Mouse (Mus musculus) kidney, adult 8-10 months (tissue): ENCODE data around the gene Gckr.

Experiments used
- DNase-seq, 2 experiments: peaks; one replicate each; pipeline ENCODE4 v3.0.0; 2022

Gene Gckr

DNA sequence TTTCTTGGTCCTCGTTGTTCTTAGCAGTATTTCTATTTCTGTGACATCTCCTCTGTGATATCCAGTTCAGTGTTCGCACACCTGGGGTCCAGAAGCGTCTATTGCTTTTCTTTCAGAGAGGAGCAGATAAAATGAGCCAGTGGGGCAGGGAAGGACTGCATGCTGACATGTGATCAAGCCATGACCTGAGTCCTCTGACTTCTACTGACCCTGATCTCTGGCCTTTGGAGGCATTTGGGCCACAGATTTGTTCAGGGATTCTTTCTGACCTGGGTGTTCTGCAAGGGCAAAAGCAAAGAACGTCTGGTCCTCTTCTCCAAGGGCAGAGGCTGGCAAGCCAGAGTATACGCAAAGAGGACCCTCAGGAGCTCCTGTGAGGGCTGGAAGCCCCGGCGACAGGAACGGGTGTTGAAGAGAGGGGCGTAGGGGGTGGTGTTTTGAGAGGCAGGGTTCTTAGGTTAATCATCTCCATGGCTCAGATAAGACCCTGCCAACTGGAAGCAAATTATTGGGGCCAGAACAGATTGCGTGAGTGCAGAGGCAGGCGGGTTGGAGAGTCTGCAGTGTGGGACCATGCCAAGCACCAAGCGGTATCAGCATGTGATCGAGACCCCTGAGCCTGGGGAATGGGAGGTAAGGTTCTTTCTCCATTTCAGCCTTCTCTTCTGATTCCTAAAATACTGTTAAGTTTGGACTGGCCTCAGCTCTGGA is at the start of gene Gckr:
Gckr (plus strand) TSS at position 397 of the 711 bp plus-strand sequence.
- no peak for DNase-seq

DNA sequence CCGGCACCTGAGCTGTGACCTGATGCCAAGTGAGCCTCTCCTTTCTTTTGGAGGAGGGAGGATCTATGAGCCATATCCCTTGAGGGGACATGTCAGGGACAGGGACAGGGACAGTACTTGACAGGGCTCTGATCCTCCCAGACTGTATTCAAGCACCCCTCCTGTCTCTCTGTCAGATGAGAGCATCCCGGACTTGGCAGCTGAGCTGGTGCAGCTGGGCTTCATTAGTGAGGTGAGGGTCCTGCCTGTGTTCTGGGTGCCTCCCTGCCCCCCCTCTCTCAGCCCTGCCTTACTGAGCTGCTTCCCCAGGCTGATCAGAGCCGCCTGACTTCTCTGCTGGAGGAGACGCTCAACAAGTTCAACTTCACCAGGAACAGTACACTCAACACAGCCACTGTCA is 46.5 kb upstream of the Gckr start:
- DNase-seq: no peak

DNA sequence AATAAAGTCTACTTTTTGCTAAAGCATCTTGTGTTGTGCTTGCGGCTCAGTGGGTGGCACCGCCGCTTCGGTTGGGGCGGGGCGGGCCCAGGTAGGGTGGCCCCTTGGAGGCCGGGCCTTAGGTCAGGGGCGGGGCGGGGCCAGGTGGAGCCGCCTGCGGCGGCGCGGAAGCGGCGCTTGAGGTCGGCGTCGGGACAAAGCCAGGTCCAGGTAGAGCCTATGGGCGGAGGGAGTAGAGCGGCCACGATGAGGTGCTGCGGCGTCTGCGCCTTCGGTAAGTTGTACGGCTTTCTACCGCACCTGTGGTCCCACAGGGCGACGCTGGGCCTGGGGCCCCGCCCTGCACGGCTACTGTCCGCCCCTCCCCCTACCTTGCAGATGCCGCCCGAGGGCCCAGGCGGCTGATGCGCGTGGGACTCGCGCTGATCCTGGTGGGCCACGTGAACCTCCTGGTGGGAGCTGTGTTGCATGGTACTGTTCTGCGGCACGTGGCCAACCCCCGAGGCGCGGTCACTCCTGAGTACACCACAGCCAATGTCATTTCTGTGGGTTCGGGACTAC is 45.6 kb upstream of the Gckr start, which contains the start of gene Krtcap3:
Krtcap3 (plus strand) TSS at position 151 of the 561 bp plus-strand sequence.
- DNase-seq: peak; percentile 64 to 70

DNA sequence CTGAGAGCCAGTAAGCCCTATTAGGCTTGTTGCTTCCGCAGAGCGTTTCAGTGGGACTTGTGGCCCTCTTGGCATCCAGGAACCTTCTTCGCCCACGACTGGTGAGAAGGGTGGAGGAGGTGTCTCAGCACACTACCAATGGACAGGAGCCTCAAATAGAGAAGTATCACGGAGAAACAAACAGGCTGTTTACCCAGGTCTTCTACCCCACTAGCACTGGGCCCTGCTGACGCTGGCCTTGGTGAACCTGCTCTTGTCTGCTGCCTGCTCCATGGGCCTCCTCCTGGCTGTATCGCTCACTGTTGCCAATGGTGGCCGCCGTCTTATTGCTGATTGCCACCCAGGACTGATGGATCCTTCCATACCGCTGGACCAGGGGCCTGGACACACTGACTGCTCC is 45.1 kb upstream of the Gckr start:
- DNase-seq: no peak

DNA sequence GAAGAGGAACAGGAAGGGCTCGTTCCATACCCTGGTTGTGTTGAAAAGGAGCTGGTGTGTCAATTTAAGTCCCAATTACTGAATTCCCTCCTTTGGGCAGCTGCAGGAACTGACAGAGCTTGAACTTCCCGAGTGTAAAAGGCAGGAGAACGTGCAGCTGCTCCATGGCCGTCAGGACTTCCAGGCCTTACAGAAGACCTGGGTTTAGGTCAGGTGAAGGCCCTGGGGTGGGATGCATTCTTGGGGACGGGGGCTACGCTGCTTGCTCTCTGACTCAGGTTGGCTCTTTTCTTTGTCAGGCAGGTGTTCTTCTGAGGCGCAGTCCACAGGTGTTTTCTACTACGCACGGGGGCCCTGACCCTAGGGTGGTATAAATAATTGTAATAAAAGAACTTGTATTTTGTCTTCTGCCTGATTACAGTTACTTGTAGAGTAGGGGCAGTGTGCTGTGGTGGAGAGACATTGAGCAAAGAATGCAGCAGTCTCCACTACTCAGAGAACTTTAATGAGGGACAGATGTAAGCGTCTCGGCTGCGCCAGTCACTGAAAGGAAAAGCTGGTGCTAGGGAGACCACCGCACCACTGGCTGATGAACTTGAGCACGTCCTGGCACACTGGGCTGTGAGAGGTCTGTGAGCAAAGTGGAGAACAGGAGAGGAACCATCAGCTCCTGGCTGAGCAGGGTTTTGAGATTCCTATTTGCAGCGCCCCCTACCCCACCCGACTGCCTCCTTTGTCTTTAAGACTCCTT is 44.3 kb upstream of the Gckr start:
- DNase-seq: no peak

DNA sequence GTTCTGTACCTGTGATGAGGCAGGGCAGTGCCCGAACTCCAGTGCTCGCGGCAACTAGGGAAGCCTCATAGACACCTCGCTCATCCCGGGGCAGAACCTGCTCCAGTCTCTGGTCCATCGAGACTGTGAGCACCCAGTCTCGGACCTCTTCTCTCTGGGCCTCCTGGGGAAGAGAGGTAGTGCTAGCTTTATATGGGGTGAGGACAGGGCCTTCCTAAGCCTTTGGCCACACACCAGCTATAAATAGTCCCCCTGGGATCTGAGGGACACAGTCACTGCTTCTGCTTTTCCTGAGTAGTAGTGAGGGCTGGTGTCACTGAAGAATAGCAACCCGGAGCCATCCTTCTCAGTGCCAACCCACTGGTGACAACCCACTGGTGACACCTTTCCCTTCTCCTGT is 43.4 kb upstream of the Gckr start:
- DNase-seq: no peak

DNA sequence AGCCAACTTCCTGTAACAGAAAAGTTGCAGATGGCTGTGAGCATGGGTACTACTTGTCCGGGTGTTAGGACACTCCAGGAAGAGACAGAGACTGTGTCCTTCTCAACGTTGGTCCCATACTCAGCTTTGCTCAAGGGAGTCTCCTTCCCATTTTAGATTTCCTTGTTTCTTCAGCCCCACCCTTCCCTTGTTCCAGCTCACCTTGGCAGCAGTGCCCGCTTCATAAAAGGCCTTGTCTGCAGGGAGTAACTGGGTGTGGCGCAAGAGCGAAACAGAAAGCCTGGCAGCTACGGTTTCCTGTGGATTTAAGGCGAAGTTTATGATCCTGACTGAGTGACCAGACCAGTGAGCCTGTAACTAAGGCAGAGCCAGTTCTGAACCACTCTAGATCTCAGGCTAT is 42.8 kb upstream of the Gckr start:
- DNase-seq: peak; percentile 29 to 32

DNA sequence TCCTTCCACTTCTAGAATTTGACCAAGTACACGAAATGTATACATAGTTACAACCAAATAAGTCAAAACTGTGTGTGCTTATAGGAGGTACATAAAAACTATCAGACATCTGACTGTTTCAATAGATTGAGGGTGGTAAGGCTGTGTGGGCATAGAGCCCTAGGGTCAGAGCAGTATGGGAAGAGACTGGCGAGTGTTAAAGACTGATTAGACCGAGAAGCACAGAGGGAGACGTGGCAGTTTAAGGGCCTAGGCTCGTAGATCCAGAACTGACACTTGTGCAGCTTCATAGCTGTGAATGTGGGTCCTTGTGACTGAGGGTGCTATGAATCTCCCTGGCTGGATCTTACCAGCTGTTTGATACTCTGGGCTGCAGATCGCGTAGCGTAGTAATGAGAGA is 42.3 kb upstream of the Gckr start:
- DNase-seq: no peak

DNA sequence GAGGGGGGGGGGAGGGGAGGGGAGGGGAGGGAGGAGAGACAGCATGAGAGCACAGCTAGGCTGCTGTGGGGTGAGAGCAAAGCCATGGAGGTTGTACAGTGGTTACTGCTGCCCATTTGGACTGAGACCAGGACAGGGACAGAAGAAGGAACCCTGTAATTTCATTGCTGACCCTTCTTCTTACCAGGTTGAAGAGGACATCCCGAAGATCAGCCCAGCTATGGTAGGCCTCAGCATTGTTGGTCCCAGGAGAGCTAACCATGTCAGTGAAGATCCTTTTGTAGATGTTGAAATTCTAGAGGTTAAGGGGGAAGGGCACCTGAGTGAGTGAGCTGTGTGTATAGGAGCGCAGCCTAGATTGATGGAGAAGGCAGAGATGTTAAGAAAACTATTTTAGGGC is 41.9 kb upstream of the Gckr start:
- DNase-seq: no peak

DNA sequence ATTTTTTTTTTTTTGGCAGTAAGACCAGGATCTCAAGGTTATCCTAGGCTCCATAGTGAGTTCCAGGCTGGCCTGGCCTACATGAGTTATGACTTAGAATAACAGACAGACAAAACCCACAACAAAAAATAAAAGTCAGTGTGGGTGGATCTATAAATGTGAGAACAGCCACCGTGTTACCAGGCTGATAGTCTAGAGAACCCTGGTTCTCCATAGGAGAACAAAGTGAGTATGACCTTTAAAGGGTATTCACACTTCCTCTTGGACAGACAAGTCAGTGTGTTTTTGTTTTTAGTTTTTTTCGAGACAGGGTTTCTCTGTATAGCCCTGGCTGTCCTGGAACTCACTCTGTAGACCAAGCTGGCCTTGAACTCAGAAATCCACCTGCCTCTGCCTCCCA is 41.3 kb upstream of the Gckr start:
- DNase-seq: no peak

DNA sequence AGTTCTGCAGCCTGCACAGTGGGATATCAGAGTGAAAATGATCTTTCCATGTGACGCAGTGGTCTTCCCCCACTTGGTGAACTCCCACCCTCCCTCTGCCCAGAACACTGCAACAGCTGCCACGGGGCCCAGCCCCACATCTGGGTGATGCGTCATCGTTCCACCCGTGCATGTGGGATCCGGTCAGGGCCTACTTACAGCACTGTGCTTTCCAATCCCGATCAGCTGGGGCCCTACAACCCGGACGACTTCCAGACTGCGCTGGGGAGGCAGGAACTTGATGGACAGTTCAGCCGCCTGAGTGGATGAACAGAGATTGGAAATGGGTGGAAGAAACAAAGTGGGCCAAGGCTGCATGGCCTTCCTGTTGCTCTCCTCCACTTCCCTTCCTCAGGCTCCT is 39.6 kb upstream of the Gckr start:
- no peak for DNase-seq

DNA sequence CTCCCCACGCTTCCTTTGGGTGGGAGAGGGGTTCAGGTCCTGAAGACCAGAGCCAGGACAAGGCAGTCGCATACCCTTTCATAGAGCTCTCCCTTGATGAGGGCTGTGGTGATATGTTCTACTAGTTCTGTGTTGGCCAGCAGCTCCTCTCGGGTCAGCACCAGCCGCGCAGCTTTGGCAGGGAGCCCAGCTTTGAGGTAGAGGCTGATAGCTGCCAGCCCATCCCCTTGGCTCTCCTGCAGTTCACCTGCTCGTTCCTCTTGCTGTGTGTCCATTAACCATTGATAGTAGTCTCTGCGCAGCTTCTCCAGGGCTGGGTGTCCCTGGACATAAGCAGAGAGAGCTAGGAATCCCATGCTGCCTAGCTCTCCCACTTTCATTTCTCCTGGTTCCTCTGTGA is 31.1 kb upstream of the Gckr start:
- DNase-seq: no peak

DNA sequence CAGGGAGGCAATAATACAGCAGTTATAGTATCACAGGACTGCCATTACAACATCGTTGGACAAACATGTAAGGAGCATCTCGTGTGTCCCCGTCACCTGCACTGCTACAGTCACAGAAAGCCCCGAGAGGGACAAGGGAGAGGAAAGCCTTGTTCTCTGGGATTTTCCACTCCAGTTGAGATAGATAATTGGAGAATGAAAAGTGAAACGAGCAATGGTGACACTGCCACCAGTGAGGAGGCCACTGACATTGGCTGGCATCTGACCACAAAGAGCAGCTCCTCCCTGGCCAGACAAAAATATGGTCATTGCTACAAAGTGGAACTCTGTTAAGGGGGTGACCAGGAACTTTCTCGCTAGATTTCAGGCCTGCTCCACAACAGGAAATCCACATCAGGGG is 29.6 kb upstream of the Gckr start:
- peak in 1 of 2 experiments; percentile 9 for DNase-seq

DNA sequence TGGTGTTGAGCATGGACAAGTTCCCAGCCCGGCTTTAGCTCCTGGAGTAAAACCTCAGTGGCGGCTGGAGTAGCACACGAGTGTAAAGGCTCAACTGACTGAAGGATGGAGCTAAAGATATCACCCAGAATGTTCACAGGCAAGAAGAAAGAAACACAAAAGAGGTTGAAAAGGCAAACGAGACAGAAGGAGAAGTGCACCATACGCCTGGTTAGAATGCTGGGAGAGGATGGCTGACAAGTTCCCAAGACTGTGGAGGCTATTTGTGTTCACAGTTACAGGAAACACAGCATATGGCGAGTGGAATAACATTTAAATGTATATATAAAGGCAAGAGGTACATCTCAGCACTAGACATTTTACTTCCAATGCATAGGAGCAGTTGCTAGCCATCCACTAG is 24.2 kb upstream of the Gckr start:
- DNase-seq: no peak

DNA sequence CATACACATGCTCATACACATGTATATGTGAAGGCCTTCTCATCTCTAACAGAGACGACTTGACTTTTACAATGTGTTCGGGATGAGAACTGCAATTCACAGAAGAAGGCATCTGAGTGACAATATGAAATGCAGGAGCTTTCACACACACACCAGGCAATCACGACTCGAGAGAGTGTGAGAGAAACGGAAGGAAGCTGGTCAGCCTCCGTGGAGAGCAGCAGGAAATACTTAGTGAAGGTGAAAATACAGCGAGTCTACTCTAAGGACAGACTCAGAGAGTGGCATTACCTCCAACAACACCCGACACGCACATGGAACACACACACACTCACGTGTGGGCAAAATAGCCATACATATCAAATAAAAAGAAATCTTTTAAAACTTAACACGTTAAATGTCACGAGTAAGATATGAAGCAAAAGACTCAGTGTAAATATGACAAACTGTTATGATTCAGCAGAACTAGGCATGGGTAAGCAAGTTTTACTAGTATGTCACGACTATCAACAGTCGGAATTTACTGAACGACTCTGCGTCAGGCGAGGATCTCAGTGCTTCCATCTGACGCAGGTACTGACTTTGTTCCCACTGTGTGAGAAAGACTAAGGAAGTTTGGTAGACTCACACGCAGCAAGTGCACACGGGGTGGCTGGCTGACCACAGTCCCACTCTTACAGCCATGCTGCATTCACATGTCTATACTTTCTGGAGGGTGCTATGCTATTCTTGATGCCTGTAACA is 17.8 kb upstream of the Gckr start:
- no peak for DNase-seq

DNA sequence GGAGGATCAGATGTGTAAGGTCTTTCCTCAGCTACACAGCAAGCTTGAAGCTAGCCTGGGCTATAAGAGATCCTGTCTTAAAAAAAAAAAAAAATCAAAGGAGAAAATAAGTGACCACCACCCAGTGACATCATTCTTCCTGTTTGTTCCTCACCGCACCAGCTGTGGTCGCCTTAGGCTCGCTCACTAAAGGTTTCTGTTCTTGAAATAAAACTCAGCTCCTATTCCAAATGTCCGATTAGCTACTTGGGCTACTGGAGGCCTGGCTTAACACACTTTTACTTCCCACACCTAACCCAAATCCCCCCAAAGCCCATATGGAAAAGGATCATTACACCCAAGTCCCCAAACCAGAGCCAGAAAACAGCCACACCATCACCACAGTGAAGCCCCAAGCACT is 9.0 kb upstream of the Gckr start:
- DNase-seq: no peak

DNA sequence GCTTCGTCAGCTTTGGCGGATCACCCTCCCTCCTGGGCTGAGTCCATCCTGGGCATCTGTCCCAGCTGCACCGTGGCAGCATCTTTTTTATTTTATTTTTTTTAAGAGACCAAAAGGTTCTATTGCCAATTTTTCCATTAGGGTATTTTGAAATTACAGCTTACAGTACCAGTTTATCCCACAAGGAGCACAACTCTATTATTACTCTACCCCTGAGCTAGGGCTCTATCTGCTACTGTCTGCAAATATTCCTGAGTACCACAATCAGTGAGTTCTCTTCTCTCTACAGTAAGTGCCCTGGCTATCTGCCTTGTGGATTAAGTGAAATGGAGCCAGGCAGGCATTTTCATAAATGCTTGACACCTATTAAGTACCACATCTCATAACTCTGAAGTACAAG is 8.6 kb upstream of the Gckr start:
- no peak for DNase-seq

DNA sequence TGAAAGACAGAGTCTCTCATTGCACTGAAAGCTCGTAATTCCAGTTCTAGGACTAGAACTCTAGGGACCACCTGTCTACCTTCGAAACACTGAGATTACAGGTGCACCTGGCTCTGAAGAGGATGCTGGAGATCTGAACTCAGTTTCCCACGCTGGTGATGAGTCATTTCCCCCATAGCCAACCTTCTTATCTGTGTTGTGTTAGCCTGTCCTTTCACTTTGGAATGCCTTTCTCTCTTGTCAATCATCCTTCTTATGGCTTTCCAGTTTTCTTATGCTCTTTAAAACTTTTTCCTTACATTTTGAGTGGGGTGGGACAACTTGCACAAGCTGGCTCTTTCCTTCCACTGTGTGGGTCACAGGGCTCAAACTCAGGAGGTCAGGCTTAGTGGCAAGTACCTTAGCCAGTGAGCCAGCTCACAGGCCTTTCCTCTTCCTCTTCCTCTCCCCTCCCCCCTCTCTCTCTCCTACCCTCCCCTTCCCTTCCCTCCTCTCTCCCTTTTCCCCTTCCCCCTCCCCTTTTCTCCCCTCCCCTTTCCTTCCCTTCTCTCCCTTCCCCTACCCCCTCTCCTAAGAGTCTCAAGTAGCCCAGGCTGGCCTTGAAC is 7.5 kb upstream of the Gckr start:
- DNase-seq: no peak

DNA sequence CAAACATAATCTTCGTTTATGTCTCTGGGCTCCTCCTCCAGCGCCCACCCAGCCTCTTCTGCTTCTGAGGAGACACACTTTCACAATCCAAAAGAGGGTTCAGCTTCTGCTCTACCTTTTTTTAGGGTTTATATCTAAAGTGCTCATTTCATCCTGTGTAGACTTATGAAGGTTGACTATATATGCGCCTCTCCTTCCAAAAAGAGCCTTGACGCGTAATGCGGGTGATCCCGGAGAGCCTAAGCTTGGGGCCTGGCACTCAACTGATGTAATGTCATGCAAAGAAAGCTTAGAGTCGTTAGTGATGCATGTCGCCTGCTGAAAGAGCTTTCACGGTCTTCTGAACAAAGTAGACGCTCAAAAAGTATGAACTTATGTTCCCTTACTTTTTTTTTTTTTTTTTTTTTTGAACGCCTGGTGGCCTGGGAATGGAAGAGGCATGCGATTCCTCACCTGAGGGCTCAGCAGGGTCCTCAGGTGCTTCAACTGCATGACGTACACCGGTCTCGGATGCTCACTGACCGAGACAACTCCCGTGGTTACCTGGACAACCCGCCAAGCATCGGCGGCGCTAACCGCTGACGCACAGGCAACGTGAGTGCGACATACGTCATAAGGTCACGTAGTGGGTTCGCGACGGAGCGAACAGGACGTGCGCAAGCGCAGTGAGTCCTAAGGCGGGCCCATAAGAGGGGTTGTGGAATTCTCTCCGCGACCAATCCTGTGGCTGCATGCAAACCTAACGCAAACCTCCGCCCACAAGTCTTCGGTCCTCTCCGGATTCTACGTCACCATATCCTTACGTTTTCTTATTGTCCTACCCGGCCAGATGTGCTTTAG is 6.5 kb upstream of the Gckr start, which contains the start of gene Ift172:
Ift172 (minus strand) TSS at position 596 of the 840 bp plus-strand sequence.
- peak; percentile 97 for DNase-seq

DNA sequence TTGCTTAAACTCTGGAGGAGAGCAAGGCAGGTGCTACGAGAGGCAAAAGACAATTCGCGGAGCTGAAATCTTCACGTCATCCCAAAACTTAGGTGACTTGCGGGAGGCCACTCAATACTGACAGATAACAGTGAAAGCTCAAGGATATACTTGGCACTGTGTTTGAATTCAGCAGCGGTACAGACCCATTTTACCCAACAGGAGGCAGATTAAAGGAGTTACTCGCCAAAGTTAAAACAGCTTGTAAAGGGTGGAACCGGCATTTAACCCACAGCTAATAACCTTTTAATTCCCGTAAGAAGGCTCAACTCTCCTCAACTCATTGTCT is 5.9 kb upstream of the Gckr start:
- no peak for DNase-seq

DNA sequence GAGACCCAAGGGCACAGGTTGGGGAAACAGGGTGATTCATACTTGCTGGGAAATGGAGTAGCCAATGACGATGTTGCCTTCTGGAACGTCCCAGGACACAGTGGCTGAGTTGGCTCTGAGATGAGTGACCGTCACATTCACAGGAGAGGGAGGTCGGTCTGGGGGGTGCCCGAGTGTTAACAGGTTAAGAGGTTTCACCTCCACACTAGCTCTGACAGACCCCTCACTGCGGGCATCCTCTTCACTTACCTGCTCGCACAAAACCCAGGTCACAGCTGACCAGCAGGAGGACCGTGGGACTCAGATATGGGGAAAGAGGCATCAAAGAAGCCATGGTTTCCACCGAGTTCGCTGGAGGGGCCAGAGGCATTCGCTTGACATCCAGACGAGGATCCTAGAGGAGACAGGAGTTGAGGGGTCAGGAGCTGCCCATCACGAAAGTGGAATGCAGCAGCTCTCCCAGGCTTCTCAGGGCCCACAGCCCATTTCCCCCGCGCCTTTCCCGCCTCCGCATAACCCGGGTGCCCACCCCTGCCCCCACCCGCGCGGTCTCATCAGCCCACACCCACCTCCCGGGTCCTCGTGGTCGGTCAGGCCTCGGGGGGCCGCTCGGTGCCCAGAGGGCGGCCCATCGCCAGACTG is 2.2 kb upstream of the Gckr start:
- DNase-seq: no peak
